Mouse (Mus musculus) heart, adult 2 months (tissue): Measurements from ENCODE around the gene Slc16a1.

Experiments
- CTCF ChIP-seq: fragments of 200-600 bp; IDR thresholded peaks from 2 replicates; pipeline ENCODE4 v1.8.1; 2022; ENCODE audit warnings: antibody characterized with exemption, mild to moderate bottlenecking, moderate library complexity
- EP300 ChIP-seq: fragments of 200-500 bp; IDR thresholded peaks from 2 replicates; pipeline ENCODE4 v1.6.1; 2011; ENCODE audit warnings: low read depth, low read length, control low read depth; ENCODE audit not compliant: insufficient read depth
- POLR2A ChIP-seq: fragments of 200-500 bp; IDR thresholded peaks from 2 replicates; pipeline ENCODE4 v1.6.1; 2011; ENCODE audit warnings: mild to moderate bottlenecking, low read depth, low read length, control low read depth; ENCODE audit not compliant: insufficient read depth

DNA sequence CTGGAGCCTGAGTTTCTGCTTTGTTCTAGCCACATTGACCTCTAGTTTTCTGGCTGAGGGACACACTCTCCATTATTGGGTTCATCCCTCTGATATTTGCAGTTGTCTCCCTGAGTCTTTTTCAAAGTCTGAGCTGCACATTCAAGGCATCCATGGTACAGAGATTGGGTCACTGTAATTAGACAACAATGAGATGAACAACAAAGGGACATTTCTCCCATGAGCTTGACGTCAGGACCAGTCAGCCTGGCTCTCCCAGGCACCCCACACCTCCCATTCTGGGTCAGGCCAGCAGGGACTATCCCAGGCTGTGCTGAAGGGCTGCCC, 31.4 kb downstream of the Slc16a1 start:
- TF ChIP-seq CTCF = no peak
- no peak for TF ChIP-seq POLR2A
- no peak for TF ChIP-seq EP300
